Mouse (Mus musculus) bone marrow macrophage, adult 2 months (primary cell): ENCODE measurements around the gene Tnfrsf13c. TPM values are rescaled to one million over a fixed set of nuclear protein-coding genes. Genes with fewer than 3 reads are reported as not detected.
"Not testable (repeated sequence)": the region's sequence is repeated elsewhere in the genome, so short reads cannot be mapped to it uniquely, and the experiment has no call there.

ENCODE experiments used
- H3K27ac ChIP-seq: 2 replicates; pipeline ENCODE4 v1.5.1; 2012; ENCODE audit warnings: low read depth, low read length; ENCODE audit not compliant: insufficient read depth
- H3K4me1 ChIP-seq: 2 replicates; pipeline ENCODE4 v1.6.1; 2012; ENCODE audit warnings: low read length; ENCODE audit not compliant: control insufficient read depth, insufficient read depth
- H3K4me3 ChIP-seq: 2 replicates; pipeline ENCODE4 v1.5.1; 2012; ENCODE audit warnings: mild to moderate bottlenecking, low read length, moderate library complexity; ENCODE audit not compliant: insufficient read depth
- CTCF ChIP-seq: IDR thresholded peaks from 2 replicates; pipeline ENCODE4 v1.5.1; 2012; ENCODE audit warnings: low read depth, mild to moderate bottlenecking, low read length, moderate library complexity
- POLR2A ChIP-seq: IDR thresholded peaks from 2 replicates; pipeline ENCODE4 v1.6.1; 2012; ENCODE audit warnings: mild to moderate bottlenecking, low read depth, low read length, borderline replicate concordance
- polyA plus RNA-seq: library from polyadenylated mRNA; stranded (reverse); fragments of >200 nt; gene quantifications from 2 replicates; pipeline ENCODE4 v1.2.4, GENCODE M21; 2012; ENCODE audit not compliant: missing spikeins, insufficient read depth, insufficient read length

Tnfrsf13c gene
- polyA plus RNA-seq, 1 experiment, result not detected

DNA sequence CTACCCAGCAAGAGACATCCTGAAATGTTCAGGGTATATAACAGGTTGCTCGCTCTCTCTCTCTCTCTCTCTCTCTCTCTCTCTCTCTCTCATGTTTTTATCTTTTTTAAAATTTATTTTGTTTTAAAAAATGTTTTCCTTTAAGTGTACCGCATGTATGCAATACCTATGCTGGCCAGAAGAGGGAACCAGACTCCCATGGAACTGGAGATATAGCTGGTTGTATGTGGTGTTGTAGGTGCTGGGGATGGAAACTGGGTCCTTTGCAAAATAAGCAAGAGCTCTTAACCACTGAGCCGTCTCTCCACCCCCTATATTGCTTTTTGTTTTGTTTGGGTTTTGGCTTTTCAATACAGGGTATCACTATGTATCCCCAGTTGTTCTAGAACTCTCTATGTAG is 27.4 kb upstream of the Tnfrsf13c start:
- peaks cover 6% of the 10 kb centered on the region; the same call in 1 of the 2 replicates for H3K4me1 ChIP-seq
- TF ChIP-seq CTCF, result no peak
- no peak for TF ChIP-seq POLR2A
- no peak overlapping the region for H3K27ac ChIP-seq
- H3K4me3 ChIP-seq, result no peak overlapping the region

DNA sequence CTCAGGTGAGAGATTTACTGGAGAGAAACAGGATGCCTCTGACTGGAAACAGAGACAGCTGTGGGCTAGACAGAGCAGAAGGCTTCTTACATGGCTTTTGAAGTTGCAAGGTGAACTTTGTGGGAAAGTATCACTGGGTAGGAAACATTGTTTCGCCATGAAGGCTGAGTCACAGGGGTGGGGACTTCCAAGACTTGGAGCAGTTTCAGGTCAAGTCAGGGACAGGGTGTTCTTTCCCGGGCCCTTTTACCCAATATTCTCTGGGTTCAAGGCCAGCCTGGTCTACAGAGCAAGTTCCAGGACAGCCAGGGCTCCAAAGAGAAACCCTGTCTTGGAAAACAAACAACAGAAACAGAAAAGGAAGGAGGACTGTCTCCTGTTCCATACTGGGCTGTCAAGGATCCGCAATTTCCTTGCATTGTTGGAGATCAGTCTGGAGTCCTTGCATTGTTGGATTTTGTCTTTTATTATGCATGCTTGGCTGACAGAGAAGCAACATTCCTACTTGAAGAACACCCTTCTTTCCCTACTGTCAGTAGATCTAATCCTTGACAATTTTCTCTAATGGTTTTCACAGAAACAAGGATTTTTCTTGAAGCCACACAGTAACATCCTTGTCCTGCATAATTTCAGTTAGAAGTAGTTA is 23.1 kb upstream of the Tnfrsf13c start:
- H3K4me1 ChIP-seq, result peaks cover 6% of the 10 kb centered on the region; the same call in 1 of the 2 replicates
- TF ChIP-seq POLR2A (no peak), CTCF (no peak)
- no peak overlapping the region for H3K4me3 ChIP-seq
- H3K27ac ChIP-seq, result no peak overlapping the region

DNA sequence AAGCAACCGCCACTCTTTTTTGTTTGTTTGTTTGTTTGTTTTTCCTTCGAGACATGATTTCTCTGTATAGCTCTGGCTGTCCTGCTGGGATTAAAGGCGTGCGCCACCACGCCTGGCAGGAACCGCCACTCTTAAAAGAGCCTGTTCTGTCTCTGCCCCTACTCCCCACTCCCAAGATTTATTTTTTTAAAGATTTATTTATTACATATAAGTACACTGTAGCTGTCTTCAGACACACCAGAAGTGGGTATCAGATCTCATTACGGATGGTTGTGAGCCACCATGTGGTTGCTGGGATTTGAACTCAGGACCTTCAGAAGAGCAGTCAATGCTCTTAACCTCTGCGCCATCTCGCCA is 20.6 kb upstream of the Tnfrsf13c start:
- H3K27ac ChIP-seq, H3K4me1 ChIP-seq: not testable (repeated sequence)
- H3K4me3 ChIP-seq, result peak overlapping the region; percentile 88

DNA sequence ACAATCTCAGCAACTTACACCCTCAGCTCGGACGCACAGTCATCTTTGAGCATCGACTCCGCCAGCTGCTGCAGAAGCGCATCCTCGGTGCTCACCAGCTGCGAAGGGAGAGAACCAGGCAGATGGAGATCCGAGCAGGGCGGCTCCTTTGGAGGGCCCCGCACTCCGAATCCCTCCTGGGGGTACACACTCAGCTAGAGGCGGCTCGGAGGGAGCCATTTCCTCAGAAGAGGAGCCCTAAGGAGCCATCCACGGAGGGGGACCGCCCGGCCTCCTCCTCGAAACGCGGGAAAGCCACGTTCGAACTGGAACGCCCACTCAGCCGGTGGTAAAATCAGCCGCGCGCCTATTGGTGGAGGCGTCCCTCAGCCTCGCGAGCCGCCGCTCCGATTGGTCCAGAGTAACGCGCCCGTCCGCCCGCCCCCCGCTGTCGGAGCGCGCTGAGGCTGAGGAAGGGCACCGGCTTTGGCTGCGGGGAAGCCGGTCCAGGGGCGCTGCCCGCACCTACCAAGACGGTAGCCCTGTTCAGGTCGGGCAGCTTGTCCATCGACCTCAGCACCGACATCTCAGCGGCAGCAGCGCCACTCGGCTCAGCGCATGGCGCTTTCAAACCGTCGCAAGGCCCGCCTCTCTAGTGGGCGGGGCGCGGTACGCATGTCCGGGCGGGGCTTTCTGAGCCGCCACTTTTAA is 20.1 kb upstream of the Tnfrsf13c start, which contains the start of gene Cenpm:
Cenpm (minus strand) TSS at position 634 of the 690 bp plus-strand sequence.
- TF ChIP-seq POLR2A (no peak), CTCF (no peak)
- Histone ChIP-seq H3K4me3 (peak within 1 kb of the TSS; percentile 88), H3K27ac (no peak within 1 kb of the TSS), H3K4me1 (peaks cover 6% of the 10 kb centered on the region; the same call in 1 of the 2 replicates)

DNA sequence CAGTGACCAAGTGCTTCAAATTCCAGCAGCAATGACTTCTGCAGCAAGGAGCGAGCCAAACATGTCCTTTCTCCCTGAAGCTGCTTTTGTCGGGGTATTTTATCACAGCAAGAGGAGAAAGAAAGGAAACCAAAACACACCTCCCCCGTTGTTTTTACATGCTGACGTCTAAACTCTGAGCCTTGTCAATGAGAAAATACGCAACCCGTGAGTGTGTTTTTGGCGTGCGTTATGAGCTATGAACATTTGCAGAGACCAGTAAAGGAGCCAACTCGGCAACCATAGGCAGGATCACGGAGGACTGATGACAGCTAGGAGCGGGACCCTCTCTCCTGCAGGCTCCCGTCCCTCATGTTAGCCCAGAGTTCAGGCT is 19.6 kb upstream of the Tnfrsf13c start:
- TF ChIP-seq POLR2A (no peak), CTCF (no peak)
- Histone ChIP-seq H3K4me3 (peak overlapping the region; percentile 88), H3K4me1 (peaks cover 6% of the 10 kb centered on the region; the same call in 1 of the 2 replicates), H3K27ac (no peak overlapping the region)

DNA sequence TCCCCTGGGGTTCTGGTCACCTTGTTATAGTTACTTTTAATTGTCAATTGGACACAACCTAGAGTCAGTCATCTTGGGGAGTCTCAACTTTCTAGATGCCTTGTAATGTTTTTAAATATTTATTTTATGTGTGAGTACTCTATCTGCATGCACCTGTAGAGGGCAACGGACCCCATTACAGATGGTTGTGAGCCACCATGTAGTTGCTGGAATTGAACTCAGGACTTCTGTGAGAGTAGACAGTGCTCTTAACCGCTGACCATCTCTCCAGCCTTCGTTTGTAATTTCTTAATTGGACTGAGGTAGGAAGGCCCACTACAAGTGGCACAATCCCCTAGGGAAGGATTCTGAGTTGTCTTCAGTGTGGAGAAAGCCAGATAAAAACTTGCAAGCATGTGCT is 19.1 kb upstream of the Tnfrsf13c start:
- H3K27ac ChIP-seq, result no peak overlapping the region
- peaks cover 6% of the 10 kb centered on the region; the same call in 1 of the 2 replicates for H3K4me1 ChIP-seq
- peak overlapping the region; percentile 88 for H3K4me3 ChIP-seq
- TF ChIP-seq CTCF (no peak), POLR2A (no peak)

DNA sequence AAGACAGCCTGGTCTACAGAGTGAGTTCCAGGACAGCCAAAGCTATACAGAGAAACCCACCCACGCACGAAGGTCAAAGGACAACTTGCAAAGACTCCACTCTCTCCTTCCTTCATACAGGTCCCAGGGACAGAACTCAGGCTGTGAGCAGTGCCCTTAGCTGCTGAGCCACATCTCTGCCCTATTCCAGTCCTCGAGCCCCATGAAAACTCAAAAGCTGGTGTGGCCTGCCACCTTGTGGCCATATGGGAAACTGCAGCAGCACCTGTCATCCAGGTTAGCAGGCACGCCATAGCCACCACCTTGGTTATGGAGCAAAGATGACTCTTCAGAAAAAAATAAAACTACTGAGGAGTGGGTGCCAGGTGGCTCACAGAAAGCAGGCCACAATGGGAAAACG is 12.4 kb upstream of the Tnfrsf13c start:
- H3K4me1 ChIP-seq, result peaks cover 3% of the 10 kb centered on the region
- TF ChIP-seq POLR2A (no peak), CTCF (peak; percentile 99)
- no peak overlapping the region for H3K4me3 ChIP-seq
- no peak overlapping the region for H3K27ac ChIP-seq

DNA sequence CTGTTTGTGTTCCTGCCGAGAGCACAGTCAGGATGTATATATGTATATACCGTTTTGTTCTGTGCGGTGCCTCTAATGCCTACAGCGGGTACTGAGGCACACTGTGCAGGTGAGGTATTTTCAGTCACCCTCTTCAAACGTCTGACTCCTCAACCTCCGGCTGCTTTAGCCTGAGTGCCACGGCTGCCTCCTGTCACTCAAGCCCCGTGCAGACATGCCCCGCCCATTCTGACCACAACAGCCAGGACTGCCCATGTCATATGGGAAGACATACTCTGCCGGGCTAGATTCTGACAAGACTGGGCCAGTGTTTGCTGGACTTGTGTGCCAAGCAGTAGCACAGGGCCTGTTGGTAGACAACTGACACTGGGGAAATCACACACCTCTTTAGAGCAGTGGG is 11.5 kb upstream of the Tnfrsf13c start:
- TF ChIP-seq POLR2A (no peak), CTCF (no peak)
- peaks cover 3% of the 10 kb centered on the region for H3K4me1 ChIP-seq
- no peak overlapping the region for H3K27ac ChIP-seq
- no peak overlapping the region for H3K4me3 ChIP-seq

DNA sequence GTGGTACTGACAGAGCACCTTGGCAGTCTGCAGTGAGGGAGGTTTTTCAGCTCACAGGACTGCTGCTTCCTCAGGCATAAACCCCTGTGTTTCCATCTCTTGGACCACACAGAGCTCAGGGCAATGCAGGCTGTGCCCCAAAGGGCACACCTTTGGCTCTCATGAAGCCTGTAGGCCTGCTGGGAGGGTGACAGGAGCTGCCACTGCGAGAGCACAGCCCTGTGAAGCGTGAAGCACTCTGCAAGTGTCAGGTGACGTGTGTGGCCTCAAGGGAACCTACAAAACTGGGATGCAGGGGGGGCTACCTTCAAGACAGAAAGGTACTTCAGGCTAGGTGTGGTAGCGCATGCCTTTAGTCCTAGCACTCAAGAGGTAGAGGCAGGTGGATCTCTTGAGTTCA is 8.5 kb upstream of the Tnfrsf13c start:
- Histone ChIP-seq H3K4me1 (peaks cover 3% of the 10 kb centered on the region), H3K27ac (no peak overlapping the region), H3K4me3 (no peak overlapping the region)
- no peak for TF ChIP-seq POLR2A
- no peak for TF ChIP-seq CTCF

DNA sequence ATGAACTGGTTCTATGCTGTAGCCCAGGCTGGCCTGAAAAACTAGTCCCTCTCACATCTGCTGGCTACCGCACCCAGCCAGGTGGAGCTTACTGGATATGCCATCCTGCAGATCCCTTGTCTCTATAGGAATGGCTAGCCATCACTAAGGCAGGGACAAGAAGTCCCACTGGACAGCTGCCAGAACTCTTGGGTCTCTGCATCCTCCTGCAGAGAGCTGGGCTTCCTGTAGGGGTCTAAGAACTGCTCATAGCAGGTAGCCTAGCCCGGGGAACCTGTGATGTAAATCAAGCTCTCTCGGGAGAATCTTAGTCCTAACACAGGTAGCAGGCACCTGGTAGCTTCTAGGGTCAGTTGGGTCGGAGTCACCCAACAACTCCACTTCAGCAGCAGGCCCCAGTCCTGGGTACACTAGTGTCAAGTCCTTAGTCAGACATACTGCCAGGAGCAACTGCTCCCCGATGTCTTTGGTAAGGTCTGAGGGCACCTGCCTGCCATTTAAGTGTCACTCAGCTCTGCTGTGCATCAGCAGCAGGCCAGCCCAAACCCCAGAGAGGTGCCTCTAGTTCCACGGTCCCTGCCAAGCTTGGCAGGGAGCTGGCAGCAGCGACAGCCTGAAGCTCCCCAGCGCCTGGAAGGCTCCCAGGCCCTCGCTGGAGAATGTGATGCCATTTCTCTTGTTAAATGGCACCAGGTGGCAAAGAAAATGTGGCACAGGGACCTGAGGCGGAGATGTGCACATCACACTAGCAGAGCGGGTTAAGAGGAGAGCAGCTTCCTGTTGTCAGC is 7.6 kb upstream of the Tnfrsf13c start:
- H3K4me1 ChIP-seq, result peaks cover 3% of the 10 kb centered on the region
- TF ChIP-seq CTCF (no peak), POLR2A (no peak)

More for the DNA sequence above, 7.6 kb upstream of the Tnfrsf13c start:
- Histone ChIP-seq H3K4me3 (no peak overlapping the region), H3K27ac (no peak overlapping the region)
